Mouse (Mus musculus): Measurements from ENCODE around the gene Mprip.

GRCm38 (mm10) chr11:59727204-59727603, 66.1 kb downstream of the Mprip start:
- TF ChIP-seq CTCF (IDR thresholded peaks at IDR 0.05; ENCODE audit: extremely low read depth, insufficient read depth, low read length), result no peak
- no peak for TF ChIP-seq POLR2A (IDR thresholded peaks at IDR 0.05; ENCODE audit: extremely low read depth, insufficient read depth, low read length)
